Mouse (Mus musculus): Measurements from ENCODE around the gene Gm11011. TPM values are rescaled to one million over a fixed set of nuclear protein-coding genes. Genes with fewer than 3 reads are reported as not detected.
"Not testable (repeated sequence)": the region's sequence is repeated elsewhere in the genome, so short reads cannot be mapped to it uniquely, and the experiment has no call there.

Gm11011 gene
- total RNA-seq (2015) = not detected in 2 replicates
- not detected in 2 replicates for total RNA-seq (2017)

DNA sequence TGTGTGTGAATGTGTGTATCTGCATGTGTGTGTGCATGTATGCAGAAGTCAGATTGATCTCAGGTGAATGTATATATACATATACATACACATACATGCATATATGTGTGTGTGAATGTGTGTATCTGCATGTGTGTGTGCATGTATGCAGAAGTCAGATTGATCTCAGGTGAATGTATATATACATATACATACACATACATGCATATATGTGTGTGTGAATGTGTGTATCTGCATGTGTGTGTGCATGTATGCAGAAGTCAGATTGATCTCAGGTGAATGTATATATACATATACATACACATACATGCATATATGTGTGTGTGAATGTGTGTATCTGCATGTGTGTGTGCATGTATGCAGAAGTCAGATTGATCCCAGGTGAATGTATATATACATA lies at the start of gene Gm11011:
Gene Gm11011, minus strand, starts transcription at position 101 of the 400 bp plus-strand sequence.
- ATAC-seq (ENCODE audit: poor library complexity, severe bottlenecking) = not testable (repeated sequence)

DNA sequence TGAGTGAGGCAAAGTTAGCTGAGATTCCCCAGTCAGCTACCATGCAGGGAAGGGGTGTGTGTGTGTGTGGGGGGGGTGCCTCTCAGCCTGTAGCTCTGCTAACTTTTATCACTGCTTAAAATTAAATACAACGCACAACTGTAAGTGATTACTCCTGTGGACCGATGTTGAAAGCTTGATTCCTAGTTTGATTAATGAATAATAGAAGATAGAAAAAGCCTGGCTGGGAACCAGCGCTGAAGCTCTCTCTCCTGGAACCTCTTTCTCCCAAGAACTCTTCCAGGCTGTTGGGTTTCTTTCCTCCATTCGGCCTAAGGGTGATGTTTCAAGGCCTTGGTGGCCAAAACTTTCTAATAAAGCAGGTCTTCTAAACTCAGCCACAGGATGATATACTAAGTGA lies 48.9 kb upstream of the Gm11011 start:
- ATAC-seq (ENCODE audit: poor library complexity, severe bottlenecking) = no peak

DNA sequence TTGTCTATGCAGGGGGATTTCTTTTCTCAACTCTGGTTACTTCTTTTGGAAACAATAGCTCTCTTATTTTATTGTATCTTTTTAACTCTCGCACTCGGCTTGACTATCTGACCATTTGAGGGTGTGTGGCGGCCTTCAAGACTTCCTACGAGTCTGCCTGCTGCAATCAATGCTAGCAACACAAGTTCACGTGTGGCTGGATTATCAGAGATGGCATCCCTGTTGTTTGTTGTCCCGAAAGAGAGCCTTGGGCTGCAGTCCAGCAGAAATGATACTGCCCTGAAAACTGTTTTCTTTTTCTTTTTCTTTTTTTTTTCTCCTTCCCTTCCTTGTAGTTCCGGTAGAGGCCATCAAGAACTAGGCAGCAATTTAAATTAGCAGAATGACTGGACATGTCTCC lies 47.9 kb upstream of the Gm11011 start:
- no peak for ATAC-seq (ENCODE audit: poor library complexity, severe bottlenecking)

DNA sequence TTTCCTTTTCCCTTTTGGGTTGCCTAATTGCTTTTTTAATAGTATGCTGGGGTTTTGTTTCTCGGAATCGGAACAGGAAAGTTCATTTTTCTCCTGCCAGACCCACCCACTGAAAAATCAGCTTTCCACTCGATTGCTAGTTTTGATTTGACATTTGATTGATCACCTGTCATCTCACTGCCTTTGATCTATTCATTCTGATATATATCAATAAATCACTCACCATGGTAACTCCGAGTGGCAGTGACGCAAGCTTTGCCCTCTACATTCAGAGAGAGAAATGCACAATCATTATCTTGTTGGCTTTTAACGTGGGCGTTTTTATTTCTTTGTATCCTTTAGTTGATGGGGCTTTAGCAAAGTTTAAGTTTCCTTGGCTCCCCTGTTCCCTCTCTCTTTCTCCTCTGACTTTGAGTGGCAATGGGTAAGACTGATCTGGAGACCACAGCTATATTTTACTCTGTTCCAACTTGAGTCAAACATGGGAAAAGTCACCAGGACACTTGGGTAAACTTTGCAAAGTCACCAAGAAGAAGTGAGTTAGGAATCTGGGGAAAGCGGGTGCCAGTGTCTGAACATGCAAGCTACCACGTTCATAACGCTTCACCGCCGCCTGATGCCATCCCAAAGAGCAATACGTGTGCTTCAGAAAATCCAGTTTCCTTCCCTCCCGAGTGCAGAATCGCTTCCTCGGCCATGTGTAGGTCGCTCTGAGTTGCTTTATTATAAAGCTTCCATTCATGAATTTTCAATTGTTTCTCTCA lies 47.3 kb upstream of the Gm11011 start:
- no peak for ATAC-seq (ENCODE audit: poor library complexity, severe bottlenecking)

DNA sequence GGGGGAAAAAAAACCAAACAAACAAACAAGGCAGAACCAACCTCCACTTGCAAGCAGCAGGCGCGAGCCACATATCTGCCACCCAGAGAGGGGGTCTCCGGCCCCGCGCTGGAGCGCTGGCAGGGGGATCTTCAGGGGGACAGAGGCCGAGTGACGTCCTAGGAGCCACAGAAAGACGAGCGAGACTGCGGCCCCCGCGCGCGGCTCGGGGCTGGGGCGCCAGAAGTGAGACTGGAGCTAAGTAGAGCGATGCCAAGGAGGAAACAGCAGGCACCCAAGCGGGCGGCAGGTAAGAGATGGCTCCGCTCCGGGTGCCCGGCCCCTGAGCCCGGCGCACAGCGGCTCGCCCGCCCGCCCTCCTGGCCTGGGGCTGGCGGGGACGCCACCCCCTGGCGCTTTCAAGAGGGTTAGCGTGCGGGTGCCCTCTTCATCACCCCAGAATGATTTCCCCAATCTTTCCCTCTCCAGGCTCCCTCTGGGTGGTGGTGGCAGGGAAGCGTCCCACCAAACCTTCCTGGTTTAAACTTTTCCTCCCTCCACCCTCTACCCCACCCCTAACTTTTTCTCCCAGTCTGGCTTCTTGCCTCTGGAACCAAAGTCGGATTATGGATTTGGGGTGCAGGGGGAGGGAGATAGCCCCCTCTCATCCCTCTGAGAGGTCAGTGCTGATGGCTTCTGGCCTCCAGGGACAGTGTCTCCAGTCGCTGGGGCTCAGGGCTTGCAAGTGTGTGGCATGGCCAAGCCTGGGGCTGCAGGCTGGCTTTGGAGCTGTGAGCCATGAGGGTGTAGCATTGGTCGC lies 46.1 kb upstream of the Gm11011 start:
- ATAC-seq (ENCODE audit: poor library complexity, severe bottlenecking) = no peak

DNA sequence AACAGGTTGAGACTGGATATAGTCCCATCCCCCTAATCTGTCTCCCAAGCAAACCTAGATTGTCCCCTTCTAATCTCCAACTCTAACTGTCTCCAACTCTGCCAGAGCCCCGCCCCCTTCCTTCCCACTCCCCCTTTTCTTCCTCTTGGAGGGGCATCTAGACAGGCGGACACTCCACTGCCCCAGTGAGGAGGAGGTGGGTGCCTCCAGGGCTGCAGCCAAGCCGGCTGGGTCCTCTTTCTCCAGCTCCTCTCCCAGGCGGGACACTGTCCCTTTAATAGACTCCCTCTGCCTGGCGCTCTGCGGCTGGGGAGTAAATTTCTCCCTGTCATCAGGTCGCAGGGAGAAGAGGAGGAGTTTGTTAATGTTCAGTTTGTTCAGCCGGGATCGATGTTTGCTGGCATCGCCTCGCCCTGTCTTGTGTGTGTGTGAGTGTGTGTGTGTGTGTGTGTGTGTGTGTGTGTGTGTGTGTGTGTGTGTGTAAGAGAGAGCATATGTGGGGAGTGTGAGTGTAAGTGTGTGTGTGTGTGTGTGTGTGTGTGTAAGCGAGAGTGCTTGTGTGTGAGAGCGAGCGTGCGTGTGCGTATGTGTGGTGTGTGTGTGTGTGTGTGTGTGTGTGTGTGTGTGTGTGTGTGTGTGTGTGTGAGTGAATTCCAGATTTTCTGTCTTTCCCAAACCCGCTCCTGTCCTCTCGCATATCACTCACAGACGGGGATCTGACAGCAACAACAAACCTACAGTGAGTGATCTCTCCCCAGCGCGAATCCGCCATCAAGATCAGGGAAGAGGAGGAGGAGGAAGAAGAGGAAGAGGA lies 45.0 kb upstream of the Gm11011 start, which contains the start of gene Tshz2:
Gene Tshz2, plus strand, starts transcription at position 676 of the 814 bp plus-strand sequence.
- ATAC-seq (ENCODE audit: poor library complexity, severe bottlenecking) = no peak

DNA sequence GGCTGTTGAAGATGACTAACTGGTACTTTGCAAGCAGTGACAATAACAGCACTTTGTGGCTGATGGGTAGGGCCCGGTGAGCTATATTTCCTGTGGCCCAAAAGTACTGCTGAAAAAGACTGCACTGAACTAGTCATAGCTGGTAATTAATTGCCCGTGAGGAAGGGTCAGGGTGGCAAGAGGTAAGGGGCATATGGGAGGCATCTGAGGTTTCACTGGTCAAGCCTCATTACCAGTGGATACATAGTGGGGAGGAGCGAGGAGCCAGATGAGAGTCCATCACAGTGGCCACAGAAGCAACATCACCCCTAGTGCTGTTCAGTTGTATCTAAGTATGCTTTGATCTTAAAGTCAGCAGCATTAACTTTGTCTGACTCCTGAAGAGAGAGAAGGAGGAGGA lies 42.5 kb upstream of the Gm11011 start:
- ATAC-seq (ENCODE audit: poor library complexity, severe bottlenecking) = no peak

DNA sequence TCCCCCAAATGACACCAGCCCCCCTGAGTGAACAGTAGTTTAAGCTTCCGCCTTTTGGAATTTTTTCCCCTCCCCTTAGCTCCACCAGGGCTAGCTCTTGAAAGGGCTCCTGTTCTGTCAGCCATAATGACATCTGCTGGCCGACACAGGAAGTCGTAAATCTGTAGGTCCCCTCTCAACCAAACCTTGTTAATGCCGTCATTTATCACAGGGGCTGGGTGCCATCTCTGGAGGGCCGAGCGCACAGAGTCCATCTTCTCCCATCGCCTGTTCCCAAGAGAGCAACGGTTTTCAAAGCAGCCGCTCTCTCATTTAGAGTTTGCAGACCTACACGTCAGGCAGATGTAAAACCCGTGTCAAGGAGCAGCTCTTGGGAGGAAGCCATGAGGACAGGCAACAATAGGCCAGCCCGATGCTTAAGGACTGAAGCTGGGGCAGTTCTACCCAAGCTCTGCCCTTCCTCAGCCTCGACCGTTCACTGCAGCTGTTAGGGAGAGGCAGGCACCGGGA lies 33.7 kb upstream of the Gm11011 start:
- no peak for ATAC-seq (ENCODE audit: poor library complexity, severe bottlenecking)

DNA sequence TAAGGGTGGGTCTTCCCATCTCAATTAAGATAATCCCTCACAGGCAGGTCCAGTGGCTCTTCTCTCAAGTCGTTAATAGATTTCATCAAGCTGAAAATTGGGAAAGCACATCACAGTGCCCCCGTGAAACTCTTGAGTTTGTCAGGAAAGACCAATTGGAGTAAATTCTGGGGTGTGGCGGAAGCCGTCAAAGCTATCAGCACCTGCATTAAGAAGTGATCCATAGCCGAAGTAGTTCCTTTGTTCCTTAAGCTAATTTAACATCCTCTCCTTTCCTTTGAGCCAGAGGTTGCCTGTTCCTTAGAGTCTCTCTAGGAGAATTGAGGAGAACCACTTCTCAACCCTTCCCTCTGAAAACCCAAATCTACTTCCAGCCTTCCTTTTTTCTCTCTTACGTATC lies 28.5 kb upstream of the Gm11011 start:
- no peak for ATAC-seq (ENCODE audit: poor library complexity, severe bottlenecking)

DNA sequence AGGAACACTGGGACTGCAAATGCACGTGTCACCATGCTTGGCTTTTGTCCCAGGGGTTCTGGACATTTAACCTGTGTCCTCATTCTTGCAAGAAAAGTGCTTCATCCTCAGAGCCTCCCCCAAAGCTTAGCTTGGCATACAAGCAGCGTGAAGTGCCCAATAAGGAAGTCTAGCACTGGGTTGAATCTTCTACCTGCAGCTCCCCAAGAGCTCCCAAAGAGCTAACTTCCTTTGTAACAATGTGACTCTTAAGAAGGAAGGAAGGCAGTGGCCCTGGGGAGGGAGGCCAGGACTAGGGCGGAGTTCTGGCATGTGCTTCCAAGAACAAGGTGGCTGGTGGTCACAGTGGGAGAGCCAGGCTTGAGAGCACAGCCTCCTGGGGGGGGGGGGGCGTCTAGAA lies 27.1 kb upstream of the Gm11011 start:
- ATAC-seq (ENCODE audit: poor library complexity, severe bottlenecking) = no peak

DNA sequence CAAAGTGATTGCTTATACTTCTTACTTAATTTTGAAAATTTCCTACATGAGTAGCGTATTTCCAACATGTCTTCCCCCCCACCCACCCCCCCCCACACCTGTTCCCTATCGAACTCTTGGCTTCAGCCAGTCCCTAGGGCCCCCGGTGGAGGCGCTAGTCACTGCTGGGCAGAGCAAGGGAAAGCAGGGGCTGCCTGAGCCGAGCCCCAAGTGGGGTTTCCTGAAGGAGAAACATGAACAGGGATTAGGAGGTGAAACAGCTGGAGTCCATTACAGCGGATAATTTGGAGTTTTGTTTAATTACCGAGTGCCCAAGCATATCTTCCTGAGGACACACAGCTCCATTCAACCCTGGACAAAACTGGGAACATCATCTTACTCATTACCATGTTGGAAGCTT lies 24.0 kb upstream of the Gm11011 start:
- ATAC-seq (ENCODE audit: poor library complexity, severe bottlenecking) = no peak

DNA sequence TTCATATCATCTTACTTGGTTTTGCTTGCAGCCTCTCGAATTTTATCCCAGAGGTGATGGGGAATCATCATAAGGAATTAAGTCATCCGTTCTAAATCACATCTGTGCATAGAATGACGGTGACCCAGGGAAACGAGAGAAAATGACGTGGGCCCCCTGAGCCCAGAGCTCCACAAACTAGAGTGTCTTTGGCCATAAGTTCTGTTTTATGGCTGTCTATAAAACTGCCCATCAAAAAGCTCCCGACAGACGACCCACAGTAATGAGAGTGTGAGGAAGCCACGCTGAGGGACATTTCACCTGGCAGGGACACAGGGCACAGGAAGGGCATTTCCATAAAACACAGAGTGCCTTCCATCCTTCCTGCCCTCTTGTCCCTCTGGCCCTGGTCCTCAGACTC lies 23.3 kb upstream of the Gm11011 start:
- ATAC-seq (ENCODE audit: poor library complexity, severe bottlenecking) = no peak

DNA sequence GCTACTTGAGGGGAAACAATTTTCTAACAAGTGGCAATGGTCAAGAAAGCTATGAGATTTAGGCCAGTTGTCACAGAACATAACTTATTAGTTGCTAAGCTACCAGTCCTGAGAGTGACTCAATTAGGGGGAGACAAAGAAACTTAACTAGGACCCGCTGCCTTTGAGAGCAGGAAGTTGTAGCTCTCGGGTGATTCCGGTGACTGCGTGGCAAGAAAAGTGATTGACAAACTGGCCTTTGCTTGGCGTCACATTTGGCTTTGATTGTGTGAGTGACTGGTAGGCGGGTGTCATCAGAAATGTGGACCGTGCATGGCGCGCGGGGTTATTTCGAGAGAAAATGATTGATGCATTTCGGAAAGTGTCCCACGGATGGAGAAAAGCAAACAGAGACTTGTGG lies 22.4 kb upstream of the Gm11011 start:
- ATAC-seq (ENCODE audit: poor library complexity, severe bottlenecking) = no peak

DNA sequence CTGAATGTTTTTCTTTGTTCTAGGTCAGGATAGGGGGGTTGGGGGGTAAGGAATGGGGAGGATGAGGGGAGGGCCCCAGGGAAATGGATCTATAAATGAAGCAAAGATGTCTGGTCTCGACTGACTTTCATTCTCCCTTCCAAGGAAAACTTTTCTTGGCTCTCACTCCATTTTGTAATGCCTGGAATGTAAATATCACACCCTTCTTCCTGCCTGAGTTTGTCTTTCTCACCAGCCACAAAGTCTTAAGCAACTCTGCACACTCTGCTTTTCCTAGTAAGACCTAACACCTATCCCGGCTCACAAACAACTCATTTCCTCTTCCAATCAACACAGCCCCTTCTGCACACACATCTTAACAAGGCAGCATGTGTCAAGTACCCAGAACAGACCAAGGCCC lies 20.2 kb upstream of the Gm11011 start:
- ATAC-seq (ENCODE audit: poor library complexity, severe bottlenecking) = no peak

DNA sequence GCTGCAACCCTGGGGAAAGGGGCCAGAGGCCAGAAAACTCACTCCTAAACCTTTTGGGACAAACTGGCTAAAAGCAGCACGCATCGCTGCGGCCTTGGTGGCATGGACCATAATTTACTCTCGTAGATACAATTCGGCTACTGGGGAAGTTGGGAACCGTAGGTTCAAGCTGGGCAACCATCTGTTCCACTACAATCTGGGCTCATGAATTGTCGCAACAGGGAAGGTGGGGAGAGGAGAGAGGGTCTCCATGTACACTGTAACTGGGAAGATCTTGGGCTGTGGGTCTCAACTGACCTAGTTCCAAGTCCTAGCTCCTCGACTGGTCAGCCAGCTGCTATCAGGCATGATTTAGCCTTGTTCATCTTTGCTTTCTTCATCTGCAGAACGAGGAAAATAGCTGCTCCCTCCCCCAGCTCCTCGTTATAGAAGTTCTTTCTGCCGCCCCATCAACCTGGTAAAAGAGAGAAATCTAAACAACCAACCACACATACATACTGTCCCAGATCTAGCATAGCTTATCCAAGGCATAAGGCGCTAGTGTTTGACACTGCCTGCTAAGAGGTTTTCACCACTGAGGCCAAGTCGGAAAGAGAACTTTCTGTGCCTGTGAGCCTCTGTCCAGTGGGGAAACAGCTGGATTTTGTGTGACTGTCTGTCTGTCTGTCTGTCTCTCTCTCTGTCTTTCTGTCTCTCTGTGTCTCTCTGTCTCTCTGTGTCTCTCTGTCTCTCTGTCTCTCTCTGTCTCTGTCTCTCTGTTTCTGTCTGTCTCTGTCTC lies 19.5 kb upstream of the Gm11011 start:
- no peak for ATAC-seq (ENCODE audit: poor library complexity, severe bottlenecking)

DNA sequence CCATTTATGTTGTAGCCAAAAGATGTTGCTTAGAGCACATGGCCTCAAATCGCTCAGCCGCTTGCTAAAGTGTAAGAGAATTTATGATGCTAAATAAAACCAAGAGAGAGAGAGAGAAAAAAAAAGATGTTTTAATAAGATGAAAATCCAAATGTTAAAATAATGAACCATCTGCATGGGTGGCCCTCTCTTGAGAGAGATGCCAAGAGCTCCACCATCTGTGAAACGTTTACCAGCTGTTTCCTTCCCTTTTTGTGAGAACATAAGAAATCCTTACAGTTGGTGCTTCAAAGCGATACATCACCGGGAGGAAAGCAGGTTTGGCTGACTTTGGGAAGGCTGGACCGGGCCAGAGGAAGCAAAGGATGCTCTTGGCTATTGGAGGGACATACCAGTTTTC lies 12.6 kb upstream of the Gm11011 start:
- no peak for ATAC-seq (ENCODE audit: poor library complexity, severe bottlenecking)

DNA sequence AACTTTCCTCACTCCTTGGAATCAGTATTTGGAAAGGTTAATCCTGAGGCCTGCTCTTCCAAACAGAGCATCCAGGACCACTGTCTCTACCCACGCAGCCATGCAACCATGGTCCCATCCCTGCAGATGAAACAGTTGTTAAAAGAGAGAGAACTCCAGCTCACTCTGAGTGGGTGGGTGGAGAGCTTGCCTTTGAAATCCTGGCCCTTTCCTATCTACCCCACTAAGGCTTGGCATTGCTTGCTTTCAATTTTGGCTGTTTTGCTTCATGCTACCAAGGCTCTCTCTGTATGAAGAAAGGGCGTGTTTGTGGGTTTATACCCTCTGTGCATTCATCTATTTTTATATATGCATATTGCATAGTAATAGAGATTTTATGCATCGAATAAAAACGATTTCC lies 12.0 kb upstream of the Gm11011 start:
- no peak for ATAC-seq (ENCODE audit: poor library complexity, severe bottlenecking)

DNA sequence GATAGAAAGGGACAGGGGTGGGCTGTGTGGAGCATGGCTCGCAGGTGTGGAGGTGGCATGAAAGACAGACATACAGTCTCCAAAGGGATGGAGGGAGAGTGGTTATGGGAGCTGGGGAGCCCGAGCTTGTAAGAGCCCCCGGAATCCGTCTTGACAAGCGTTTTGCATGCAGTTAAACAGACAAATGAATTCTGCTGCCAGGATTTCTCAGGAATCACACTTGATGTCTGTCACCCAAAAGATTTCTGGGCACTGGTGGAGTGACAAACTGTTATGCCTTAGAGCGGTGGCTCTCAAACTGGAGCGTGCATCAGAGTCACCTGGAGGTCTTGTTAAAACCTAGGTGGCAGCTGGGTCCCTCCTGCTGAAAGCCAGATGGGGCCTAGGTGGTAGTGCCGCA lies 10.4 kb upstream of the Gm11011 start:
- no peak for ATAC-seq (ENCODE audit: poor library complexity, severe bottlenecking)

DNA sequence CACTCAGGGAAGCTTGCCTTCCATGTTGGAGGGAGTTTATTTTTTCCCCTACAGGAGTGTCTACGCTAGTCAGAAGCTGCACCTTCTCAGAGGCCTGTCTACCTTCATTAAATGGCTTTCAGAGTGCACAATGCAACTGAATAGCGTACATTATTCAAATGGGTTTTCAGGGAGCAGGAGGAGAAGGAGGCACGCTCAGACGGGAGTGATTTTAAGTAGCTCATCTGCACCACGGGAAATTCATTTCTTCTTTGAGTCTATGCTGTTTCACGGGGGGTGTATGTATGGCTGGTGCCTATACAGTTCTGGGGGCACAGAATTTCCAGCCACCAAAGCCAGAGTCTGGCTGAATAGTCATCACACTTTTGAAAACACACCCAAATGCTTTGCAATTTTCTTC lies 9.8 kb upstream of the Gm11011 start:
- no peak for ATAC-seq (ENCODE audit: poor library complexity, severe bottlenecking)

DNA sequence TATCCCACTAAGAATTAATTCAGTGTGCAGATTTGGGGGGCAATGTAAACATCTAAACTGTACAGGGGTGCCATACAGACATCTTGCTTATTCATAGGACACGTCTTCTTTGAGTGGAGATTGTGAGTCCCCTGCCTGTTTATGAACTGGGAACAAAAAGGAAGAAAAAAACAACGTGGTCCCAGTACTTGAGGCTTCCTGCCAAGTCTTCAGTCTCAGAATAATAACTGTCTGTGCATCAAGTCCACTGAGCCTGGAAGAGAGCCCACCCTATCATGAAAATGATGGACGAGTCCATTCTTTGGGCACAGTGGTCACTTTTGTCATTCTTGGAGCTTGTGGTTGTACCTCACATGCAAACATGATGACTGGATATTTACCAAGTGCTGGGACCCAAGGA lies 6.2 kb upstream of the Gm11011 start:
- no peak for ATAC-seq (ENCODE audit: poor library complexity, severe bottlenecking)
